Mouse (Mus musculus): ENCODE results near the gene Dok7.

DNA sequence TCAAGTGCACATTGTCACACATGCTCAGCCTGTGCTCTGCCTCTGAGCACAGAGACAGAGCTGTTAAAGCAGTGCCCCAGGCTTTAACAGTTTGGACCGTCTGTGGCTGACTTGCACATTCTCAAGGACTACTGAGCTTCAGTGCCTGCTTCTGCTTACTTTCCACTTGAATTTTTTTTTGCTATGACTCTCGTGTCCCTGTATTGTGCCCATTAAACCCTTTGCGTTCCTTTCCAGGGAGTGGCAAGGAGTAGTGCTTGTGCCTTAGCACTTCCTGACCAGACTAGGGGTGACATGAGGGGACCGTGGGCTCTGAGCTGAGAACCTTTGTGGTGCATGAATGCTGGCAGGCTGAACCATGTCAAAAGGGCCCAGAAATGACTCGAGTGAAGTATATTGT lies 79.3 kb downstream of the Dok7 start:
- TF ChIP-seq EP300 (IDR thresholded peaks at IDR 0.05; ENCODE audit: insufficient read depth, low read depth, low read length) (no peak), POLR2A (IDR thresholded peaks at IDR 0.05; ENCODE audit: insufficient read depth, low read length) (no peak)

Measured in ES-Bruce4 (cell line).